Mouse (Mus musculus): ENCODE data around the gene Abca17. TPM values are rescaled to one million over a fixed set of nuclear protein-coding genes. Genes with fewer than 3 reads are reported as not detected.

Gene Abca17
- polyA plus RNA-seq, 1 experiment from 2014 or later, result 0.23 TPM

DNA sequence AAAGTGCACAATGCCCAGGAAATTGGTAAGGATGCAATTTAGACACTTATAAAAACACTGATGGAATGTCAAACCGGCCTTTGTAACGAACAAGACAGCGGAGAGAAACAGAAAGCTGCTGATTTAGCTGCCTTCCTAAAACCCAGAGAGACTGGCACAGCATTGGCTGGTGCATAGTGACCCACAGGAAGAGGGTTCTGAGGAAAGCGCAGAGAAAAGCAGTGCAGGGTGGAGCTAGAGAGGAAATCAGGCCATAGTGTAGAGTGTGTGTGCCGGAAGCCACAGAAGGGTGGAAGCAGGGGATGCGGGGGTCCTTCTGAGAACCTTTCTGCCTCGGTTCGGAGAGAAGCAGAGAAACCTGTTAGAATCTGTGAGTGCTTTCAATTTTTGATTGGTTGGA, 6.2 kb downstream of the Abca17 start:
- H3K4me3 ChIP-seq (replicated peaks), result no peak overlapping the region

DNA sequence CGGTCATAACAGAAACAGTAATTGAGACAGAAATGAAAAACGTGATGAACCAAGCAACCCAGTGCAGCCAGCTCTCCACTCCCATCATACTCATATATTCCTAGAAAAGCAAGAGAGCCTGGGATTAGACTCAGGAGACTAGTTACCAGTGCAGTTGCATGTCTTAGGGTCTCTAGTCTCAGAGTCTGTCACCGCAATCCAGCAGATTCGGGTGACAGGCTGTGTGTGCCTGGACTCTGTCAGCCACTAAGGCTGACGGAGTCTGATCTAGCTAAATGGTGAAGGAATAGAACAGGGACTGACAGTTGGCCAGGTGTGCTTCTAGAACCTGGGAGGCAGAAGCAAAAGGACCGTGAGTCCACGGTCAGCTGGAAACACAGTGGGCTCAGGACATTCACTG, 23.2 kb downstream of the Abca17 start:
- no peak overlapping the region for H3K27ac ChIP-seq
- H3K36me3 ChIP-seq, result no peaks in the 10 kb centered on the region
- no peaks in the 10 kb centered on the region for H3K4me1 ChIP-seq
- H3K27me3 ChIP-seq (replicated peaks), result no peaks in the 10 kb centered on the region
- no peak overlapping the region for H3K9ac ChIP-seq
- no peak overlapping the region for H3K4me3 ChIP-seq (replicated peaks)
- ATAC-seq (ENCODE audit: insufficient read depth, low FRiP score, low read depth), result no peak
- no peak overlapping the region for H3K4me2 ChIP-seq
- no peaks in the 10 kb centered on the region for H3K9me3 ChIP-seq
- 73% methylated on average over 7 of the region's 7 CpGs for WGBS

More for the DNA sequence above, 6.2 kb downstream of the Abca17 start:
- H3K36me3 ChIP-seq, result no peaks in the 10 kb centered on the region
- no peaks in the 10 kb centered on the region for H3K4me1 ChIP-seq
- no peak overlapping the region for H3K9ac ChIP-seq
- H3K27me3 ChIP-seq (replicated peaks), result no peaks in the 10 kb centered on the region
- H3K27ac ChIP-seq, result no peak overlapping the region
- 68% methylated on average over 8 of the region's 8 CpGs for WGBS
- H3K4me2 ChIP-seq, result no peak overlapping the region
- no peaks in the 10 kb centered on the region for H3K9me3 ChIP-seq
- ATAC-seq (ENCODE audit: insufficient read depth, low FRiP score, low read depth), result no peak

DNA sequence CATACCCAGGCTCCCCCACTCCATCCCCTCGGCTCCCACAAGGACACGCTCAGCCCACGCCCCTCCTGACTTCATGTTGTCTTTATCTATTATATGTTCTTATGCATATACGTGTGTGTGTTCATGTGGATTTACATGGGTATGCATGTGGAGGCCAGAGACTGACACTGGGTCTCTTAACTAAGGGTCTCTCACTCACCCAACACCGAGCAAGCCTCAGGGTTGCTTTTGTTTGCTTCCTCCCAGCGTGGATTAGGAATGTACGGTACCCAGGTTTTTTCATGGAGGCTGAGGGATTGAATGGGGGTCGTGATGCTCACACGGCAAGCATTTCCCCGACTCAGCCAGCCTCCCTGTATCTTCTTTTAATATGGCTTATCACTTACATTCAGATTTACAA, 25.8 kb downstream of the Abca17 start:
- no peaks in the 10 kb centered on the region for H3K4me1 ChIP-seq
- no peaks in the 10 kb centered on the region for H3K9me3 ChIP-seq
- H3K9ac ChIP-seq, result no peak overlapping the region
- H3K27ac ChIP-seq, result no peak overlapping the region
- H3K36me3 ChIP-seq, result no peaks in the 10 kb centered on the region
- H3K27me3 ChIP-seq (replicated peaks), result no peaks in the 10 kb centered on the region
- ATAC-seq (ENCODE audit: insufficient read depth, low FRiP score, low read depth), result no peak
- 81% methylated on average over 10 of the region's 10 CpGs for WGBS
- no peak overlapping the region for H3K4me3 ChIP-seq (replicated peaks)
- H3K4me2 ChIP-seq, result no peak overlapping the region

DNA sequence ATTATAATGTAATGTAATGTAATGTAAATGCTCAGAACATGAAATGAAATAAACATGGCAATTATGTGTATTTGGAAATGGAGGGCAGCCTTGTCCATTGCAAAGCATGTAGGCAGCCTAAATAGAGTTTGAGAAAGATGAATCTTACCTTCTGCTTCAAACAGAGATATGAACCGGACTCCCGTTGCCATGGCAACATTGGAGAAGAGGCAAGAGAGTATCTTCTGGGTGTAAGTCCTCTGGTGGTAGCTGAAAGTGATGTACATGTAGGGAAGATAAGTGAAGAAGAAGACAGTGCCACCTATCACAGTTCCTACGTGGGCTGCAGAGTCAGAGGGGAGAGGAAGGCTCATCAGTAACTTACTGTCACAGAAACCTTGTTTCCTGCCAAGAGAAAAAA, 30.0 kb downstream of the Abca17 start:
- no peaks in the 10 kb centered on the region for H3K27me3 ChIP-seq (replicated peaks)
- no peaks in the 10 kb centered on the region for H3K4me1 ChIP-seq
- no peak overlapping the region for H3K9ac ChIP-seq
- no peaks in the 10 kb centered on the region for H3K9me3 ChIP-seq
- H3K4me2 ChIP-seq, result no peak overlapping the region
- no peaks in the 10 kb centered on the region for H3K36me3 ChIP-seq
- no peak overlapping the region for H3K27ac ChIP-seq
- no peak overlapping the region for H3K4me3 ChIP-seq (replicated peaks)
- 82% methylated on average over 3 of the region's 3 CpGs for WGBS
- no peak for ATAC-seq (ENCODE audit: insufficient read depth, low FRiP score, low read depth)

DNA sequence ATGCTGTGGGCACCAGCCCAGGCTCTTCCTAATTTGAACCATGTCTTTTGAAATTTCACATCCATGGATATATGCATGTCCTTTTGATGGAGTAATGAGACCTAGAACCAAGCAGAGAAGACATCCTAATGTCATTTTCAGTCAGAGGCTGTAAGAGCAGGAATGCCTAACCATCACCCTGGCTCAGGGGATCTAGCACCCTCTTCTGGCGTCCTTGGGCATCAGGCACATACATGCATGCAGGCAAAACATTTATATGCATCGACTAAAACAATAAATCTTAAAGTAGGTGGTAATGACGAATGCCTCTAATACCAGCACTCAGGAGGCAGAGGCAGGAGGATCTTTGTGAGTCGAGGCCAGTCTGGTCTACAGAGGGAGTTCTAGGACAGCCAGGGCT, 43.4 kb downstream of the Abca17 start:
- Histone ChIP-seq H3K9ac (no peak overlapping the region), H3K27me3 (replicated peaks) (no peaks in the 10 kb centered on the region), H3K9me3 (no peaks in the 10 kb centered on the region), H3K4me3 (replicated peaks) (no peak overlapping the region), H3K4me2 (no peak overlapping the region), H3K4me1 (no peaks in the 10 kb centered on the region), H3K36me3 (no peaks in the 10 kb centered on the region), H3K27ac (no peak overlapping the region)
- ATAC-seq (ENCODE audit: insufficient read depth, low FRiP score, low read depth), result no peak
- WGBS, result 48% methylated on average over 4 of the region's 4 CpGs

DNA sequence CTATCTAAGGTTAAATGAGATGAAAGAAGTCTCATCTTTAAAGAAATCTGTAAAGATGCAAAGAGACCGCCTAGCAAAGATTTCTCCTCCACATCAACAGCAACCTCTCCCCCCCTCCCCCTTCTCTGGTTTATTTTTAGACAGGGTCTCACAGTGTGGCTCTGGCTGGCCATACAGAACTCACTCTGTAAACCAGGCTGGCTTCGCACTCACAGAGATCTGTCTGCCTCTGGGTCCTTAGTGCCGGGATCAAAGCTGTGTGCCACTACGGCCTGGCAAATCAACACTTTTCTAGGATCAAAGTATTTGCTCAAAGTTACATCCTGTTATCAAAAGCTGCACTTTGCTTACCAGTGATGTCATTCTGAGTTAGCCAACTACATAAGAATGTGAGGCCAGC, 50.2 kb downstream of the Abca17 start:
- Histone ChIP-seq H3K9me3 (no peaks in the 10 kb centered on the region), H3K4me2 (no peak overlapping the region), H3K4me1 (no peaks in the 10 kb centered on the region), H3K4me3 (replicated peaks) (no peak overlapping the region), H3K9ac (no peak overlapping the region), H3K36me3 (no peaks in the 10 kb centered on the region), H3K27ac (no peak overlapping the region), H3K27me3 (replicated peaks) (no peaks in the 10 kb centered on the region)
- ATAC-seq (ENCODE audit: insufficient read depth, low FRiP score, low read depth), result no peak
- WGBS, result 63% methylated on average over 4 of the region's 4 CpGs

DNA sequence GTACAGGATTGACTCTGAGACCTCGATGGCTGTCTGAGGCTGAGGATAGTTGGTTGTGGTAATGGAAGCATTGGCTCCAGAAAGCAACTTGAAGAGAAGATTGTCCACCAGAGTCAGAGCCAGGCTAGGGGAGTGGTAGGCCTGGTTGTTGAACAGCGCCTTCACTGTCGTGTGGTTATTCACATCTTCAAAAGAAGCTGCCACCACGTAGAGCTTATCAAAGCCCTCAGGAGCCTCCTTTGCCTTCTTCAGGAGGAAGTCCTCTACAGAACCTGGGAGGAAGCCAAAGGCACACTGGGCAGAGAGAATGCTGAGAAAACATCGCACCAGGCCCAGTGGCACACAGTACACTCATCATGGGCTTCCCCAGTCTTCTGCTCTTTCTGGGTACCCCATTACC, 61.5 kb downstream of the Abca17 start:
- no peak for ATAC-seq (ENCODE audit: insufficient read depth, low FRiP score, low read depth)
- no peaks in the 10 kb centered on the region for H3K27me3 ChIP-seq (replicated peaks)
- H3K4me1 ChIP-seq, result no peaks in the 10 kb centered on the region
- H3K36me3 ChIP-seq, result no peaks in the 10 kb centered on the region
- H3K4me3 ChIP-seq (replicated peaks), result no peak overlapping the region
- H3K4me2 ChIP-seq, result no peak overlapping the region
- H3K27ac ChIP-seq, result no peak overlapping the region
- H3K9me3 ChIP-seq, result no peaks in the 10 kb centered on the region
- H3K9ac ChIP-seq, result no peak overlapping the region
- 79% methylated on average over 5 of the region's 5 CpGs for WGBS

DNA sequence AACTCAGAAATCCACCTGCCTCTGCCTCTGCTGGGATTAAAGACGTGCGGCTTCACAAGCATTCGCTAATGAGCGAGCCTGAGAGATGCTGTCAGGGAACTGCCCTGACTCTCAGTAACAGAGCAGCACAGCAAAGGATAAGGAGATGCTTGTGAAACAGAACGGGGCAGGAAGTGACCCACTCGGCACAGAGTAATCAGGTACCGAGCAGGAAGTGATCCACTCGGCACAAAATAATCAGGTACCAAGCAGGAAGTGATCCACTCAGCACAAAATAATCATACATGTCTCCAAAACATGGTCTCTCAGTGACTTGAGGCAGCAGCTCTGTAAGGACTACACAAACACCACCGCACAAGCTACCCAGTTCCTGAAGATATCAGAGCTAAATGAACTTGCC, 62.4 kb downstream of the Abca17 start:
- Histone ChIP-seq H3K4me2 (no peak overlapping the region), H3K9ac (no peak overlapping the region), H3K27me3 (replicated peaks) (no peaks in the 10 kb centered on the region), H3K4me1 (no peaks in the 10 kb centered on the region), H3K4me3 (replicated peaks) (no peak overlapping the region), H3K27ac (no peak overlapping the region), H3K36me3 (no peaks in the 10 kb centered on the region), H3K9me3 (no peaks in the 10 kb centered on the region)
- WGBS, result 78% methylated on average over 9 of the region's 9 CpGs
- ATAC-seq (ENCODE audit: insufficient read depth, low FRiP score, low read depth), result no peak

DNA sequence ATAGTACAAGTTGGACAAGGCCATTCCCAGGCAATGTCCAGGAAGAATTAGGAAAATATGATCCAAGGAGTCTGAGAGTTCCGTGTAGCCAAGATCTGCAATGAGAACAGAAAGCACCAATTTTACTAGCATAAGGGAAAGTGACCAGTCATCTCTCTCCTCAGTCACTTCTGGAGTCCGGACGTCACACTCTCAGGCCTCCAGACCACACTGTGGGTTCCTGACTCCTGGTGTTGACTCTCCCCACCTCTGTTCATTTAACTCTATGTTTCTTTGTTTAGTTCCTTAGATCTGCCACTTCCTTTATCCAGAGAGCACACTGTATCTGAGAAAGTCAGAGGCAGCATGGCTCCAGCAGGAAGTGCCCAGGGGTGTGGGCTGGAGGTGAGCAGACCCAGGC, 65.2 kb downstream of the Abca17 start:
- Histone ChIP-seq H3K9ac (no peak overlapping the region), H3K36me3 (no peaks in the 10 kb centered on the region), H3K4me1 (no peaks in the 10 kb centered on the region), H3K4me2 (no peak overlapping the region), H3K27me3 (replicated peaks) (no peaks in the 10 kb centered on the region), H3K9me3 (no peaks in the 10 kb centered on the region), H3K27ac (no peak overlapping the region), H3K4me3 (replicated peaks) (no peak overlapping the region)
- 54% methylated on average over 3 of the region's 3 CpGs for WGBS
- ATAC-seq (ENCODE audit: insufficient read depth, low FRiP score, low read depth), result no peak

DNA sequence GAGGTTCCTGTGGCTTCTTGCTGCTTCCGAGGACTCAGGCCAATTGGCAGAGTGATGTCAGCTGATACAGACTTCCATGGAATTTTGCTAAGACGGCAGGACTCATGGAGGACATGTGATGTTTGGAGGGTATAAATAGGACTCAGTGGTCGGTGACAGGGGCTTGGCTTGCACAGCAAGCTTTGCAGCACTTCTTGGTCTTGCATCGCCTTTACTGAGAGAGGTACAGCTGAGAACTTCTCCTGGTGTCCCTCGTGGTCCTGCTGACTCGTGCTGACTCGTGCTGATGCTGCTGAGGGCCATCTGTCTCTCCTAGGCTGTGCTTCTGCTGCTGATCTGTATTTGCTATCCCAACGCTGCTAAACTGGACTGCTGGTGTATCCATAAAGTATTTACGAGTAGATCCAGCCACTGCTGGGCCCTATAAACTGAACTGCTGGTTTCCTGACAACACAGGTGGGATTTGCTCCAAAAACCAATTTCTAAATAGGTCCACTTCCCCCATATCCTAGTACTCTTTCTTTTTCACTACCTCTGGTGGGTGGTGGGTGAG, 67.5 kb downstream of the Abca17 start:
- no peak overlapping the region for H3K9ac ChIP-seq
- no peak for ATAC-seq (ENCODE audit: insufficient read depth, low FRiP score, low read depth)
- 63% methylated on average over 9 of the region's 9 CpGs for WGBS

DNA sequence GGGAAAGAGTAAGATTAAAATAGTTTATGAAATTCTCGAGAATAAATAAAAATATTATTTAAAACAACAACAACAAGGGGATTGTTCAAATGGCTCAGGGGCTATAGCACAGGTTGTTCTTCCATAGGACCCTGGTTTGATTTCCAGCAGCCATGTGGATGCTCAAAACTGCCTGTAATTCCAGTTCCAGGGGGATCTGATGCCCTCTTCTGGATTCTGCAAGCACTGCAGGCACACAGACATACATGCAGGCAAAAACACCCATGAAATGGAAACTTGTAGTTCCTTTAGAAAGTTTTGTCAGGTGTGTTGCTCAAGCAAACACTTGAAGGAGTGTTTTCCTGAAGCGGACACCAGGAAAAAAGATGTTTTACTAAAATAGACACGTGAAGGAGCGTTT, 68.2 kb downstream of the Abca17 start:
- Histone ChIP-seq H3K9ac (no peak overlapping the region), H3K4me1 (no peaks in the 10 kb centered on the region), H3K27me3 (replicated peaks) (no peaks in the 10 kb centered on the region), H3K4me2 (no peak overlapping the region), H3K4me3 (replicated peaks) (no peak overlapping the region), H3K36me3 (no peaks in the 10 kb centered on the region), H3K27ac (no peak overlapping the region), H3K9me3 (no peaks in the 10 kb centered on the region)
- ATAC-seq (ENCODE audit: insufficient read depth, low FRiP score, low read depth), result no peak
- WGBS, result 68% methylated on average over 4 of the region's 4 CpGs

More for the DNA sequence above, 67.5 kb downstream of the Abca17 start:
- Histone ChIP-seq H3K4me1 (no peaks in the 10 kb centered on the region), H3K27ac (no peak overlapping the region), H3K4me2 (no peak overlapping the region), H3K36me3 (no peaks in the 10 kb centered on the region), H3K27me3 (replicated peaks) (no peaks in the 10 kb centered on the region), H3K4me3 (replicated peaks) (no peak overlapping the region), H3K9me3 (no peaks in the 10 kb centered on the region)

DNA sequence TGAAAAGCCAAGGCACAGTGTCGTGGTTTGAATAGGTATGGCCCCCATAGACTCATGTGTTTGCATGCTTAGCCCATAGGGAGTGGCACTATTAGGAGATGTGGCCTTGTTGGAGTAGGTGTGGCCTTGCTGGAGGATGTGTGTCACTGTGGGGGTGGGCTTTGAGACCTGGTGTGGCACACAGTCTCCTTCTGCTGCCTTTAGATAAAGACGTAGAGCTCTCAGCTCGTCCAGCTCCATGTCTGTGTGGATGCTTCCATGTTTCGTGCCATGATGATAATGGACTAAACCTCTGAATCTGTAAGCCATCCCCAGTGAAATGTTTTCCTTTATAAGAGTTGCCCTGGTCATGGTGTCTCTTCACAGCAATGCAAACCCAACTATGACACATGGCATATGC, 71.0 kb downstream of the Abca17 start:
- no peak overlapping the region for H3K9ac ChIP-seq
- no peaks in the 10 kb centered on the region for H3K9me3 ChIP-seq
- no peak overlapping the region for H3K4me2 ChIP-seq
- H3K4me3 ChIP-seq (replicated peaks), result no peak overlapping the region
- 78% methylated on average over 4 of the region's 4 CpGs for WGBS
- H3K27me3 ChIP-seq (replicated peaks), result no peaks in the 10 kb centered on the region
- H3K36me3 ChIP-seq, result no peaks in the 10 kb centered on the region
- H3K27ac ChIP-seq, result no peak overlapping the region
- ATAC-seq (ENCODE audit: insufficient read depth, low FRiP score, low read depth), result no peak
- H3K4me1 ChIP-seq, result no peaks in the 10 kb centered on the region

DNA sequence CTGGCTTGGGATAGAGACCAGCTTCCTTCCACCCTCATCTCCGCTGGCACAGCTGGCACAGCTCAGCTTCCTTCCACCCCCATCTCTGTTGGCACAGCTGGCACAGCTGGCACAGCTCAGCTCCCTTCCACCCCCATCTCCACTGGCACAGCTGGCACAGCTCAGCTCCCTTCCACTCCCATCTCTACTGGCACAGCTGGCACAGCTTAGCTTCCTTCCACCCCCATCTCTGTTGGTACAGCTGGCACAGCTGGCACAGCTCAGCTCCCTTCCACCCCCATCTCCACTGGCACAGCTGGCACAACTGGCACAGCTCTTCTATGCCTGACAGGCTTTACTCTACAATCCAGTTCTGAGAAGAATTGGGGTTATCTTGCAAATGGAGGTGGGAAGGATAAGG, 83.7 kb downstream of the Abca17 start:
- ATAC-seq (ENCODE audit: insufficient read depth, low FRiP score, low read depth), result no peak
- no peaks in the 10 kb centered on the region for H3K9me3 ChIP-seq
- H3K4me3 ChIP-seq (replicated peaks), result no peak overlapping the region
- no peak overlapping the region for H3K9ac ChIP-seq
- no peak overlapping the region for H3K27ac ChIP-seq
- WGBS, result 81% methylated on average over 1 of the region's 1 CpGs
- H3K4me1 ChIP-seq, result no peaks in the 10 kb centered on the region
- no peak overlapping the region for H3K4me2 ChIP-seq
- H3K36me3 ChIP-seq, result no peaks in the 10 kb centered on the region
- H3K27me3 ChIP-seq (replicated peaks), result no peaks in the 10 kb centered on the region
